Mouse (Mus musculus) hindbrain, embryonic 10.5 days (tissue): ENCODE data around the gene 4930407I10Rik. TPM values are rescaled to one million over a fixed set of nuclear protein-coding genes. Genes with fewer than 3 reads are reported as not detected.

Source experiments
- DNase-seq: peaks from one replicate; pipeline ENCODE4 v3.0.0-alpha.2; 2017; ENCODE audit warnings: low spot score
- H3K27ac ChIP-seq: fragments of 300-500 bp; sonication (generic); 2 replicates; pipeline ENCODE4 v1.5.1; 2016; ENCODE audit warnings: mild to moderate bottlenecking, moderate library complexity
- H3K27me3 ChIP-seq: fragments of 300-500 bp; sonication (generic); 2 replicates; pipeline ENCODE4 v1.6.1; 2016; ENCODE audit warnings: mild to moderate bottlenecking; ENCODE audit not compliant: poor library complexity, insufficient read depth, severe bottlenecking
- H3K36me3 ChIP-seq: fragments of 300-500 bp; sonication (generic); 2 replicates; pipeline ENCODE4 v1.6.1; 2016; ENCODE audit warnings: mild to moderate bottlenecking, moderate library complexity
- H3K4me1 ChIP-seq: fragments of 300-500 bp; sonication (generic); replicated peaks from 2 replicates; pipeline ENCODE4 v1.6.1; 2016; ENCODE audit warnings: mild to moderate bottlenecking
- H3K4me3 ChIP-seq: fragments of 300-500 bp; sonication (generic); 2 replicates; pipeline ENCODE4 v1.5.1; 2016; ENCODE audit warnings: mild to moderate bottlenecking, moderate library complexity
- H3K9me3 ChIP-seq: fragments of 300-500 bp; sonication (generic); 2 replicates; pipeline ENCODE4 v1.6.1; 2016; ENCODE audit warnings: mild to moderate bottlenecking, moderate library complexity
- WGBS: fragments of 180-500 bp; shearing (Covaris S2); methylation state at CpG from one replicate; pipeline ENCODE4 v1.1.7; 2016; 5-methylcytosine and 5-hydroxymethylcytosine counted together
- polyA plus RNA-seq: library from polyadenylated mRNA; unstranded; fragments of >200 nt; fragmentation: Nextera tagmentation; extraction: Ambion mirVana; gene quantifications from 2 replicates; pipeline ENCODE4 v1.2.1, GENCODE M21; 2016

Gene 4930407I10Rik
- polyA plus RNA-seq, 1 experiment from 2014 or later: not detected

- no peak overlapping the region for H3K27ac ChIP-seq
- no peak overlapping the region for H3K4me3 ChIP-seq
- H3K9me3 ChIP-seq: no peaks in the 10 kb centered on the region
- no peak for DNase-seq
- no peaks in the 10 kb centered on the region for H3K27me3 ChIP-seq
- H3K36me3 ChIP-seq: peaks cover 95% of the 10 kb centered on the region
- H3K4me1 ChIP-seq: no peaks in the 10 kb centered on the region
- 90% methylated on average over 7 of the region's 7 CpGs for WGBS
Observed at GRCm38 (mm10) chr15:82032386-82032785, 26.6 kb upstream of the 4930407I10Rik start.

DNA sequence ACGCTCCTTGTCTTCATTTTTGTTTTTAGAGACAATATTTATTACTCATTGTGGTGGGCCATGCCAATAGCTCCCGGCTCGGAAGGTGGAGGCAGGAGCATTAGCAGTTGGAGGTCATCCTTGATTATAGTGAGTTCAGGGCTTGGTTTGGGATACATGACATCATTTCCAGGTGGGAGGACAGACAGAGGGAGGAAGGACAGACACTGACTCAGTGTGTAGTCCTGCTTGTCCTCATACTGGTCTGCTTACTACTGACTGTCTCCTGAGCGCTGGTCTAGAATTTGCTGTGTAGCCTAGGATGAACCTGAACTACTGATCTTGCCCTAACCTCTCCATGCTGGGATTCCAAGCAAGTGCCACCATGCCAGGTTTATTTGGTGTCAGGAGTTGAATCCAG is 25.2 kb upstream of the 4930407I10Rik start, which contains the start of gene Desi1:
Gene Desi1 (minus strand): TSS at position 101 of the 400 bp plus-strand sequence.
- 94% methylated on average over 4 of the region's 4 CpGs for WGBS
- Histone ChIP-seq H3K27ac (no peak within 1 kb of the TSS), H3K4me3 (no peak within 1 kb of the TSS), H3K4me1 (no peaks in the 10 kb centered on the region), H3K9me3 (no peaks in the 10 kb centered on the region), H3K27me3 (no peaks in the 10 kb centered on the region), H3K36me3 (peaks cover 95% of the 10 kb centered on the region)
- no peak for DNase-seq

DNA sequence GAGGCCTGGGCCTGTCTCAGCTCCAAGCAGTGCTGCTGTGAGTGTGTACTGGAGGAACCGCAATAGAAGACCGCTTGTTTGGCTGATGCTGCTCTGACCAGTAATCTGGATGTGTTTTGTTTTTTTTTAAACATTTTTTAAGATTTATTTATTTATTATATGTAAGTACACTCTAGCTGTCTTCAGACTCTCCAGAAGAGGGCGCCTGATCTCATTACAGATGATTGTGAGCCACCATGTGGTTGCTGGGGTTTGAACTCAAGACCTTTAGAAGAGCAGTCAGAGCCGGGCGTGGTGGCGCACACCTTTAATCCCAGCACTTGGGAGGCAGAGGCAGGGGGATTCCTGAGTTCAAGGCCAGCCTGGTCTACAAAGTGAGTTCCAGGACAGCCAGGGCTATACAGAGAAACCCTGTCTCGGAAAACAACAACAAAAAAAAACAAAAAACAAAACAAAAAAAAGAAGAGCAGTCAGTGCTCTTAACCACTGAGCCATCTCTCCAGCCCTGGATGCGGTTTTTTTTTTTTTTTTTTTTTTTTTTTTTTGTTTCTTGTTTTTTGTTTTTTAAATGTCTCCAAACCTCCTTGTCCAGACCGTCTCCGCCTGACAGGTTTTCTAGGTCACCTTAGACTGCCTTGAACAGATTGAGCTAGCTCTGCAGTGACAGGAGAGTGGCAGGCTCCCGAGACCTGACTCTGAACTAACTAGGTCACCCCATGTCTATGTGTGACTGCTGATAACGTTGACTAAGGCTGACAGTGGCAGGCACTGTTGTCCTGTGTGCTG is 22.9 kb upstream of the 4930407I10Rik start:
- 85% methylated on average over 12 of the region's 12 CpGs for WGBS
- Histone ChIP-seq H3K9me3 (no peaks in the 10 kb centered on the region), H3K27me3 (no peaks in the 10 kb centered on the region), H3K27ac (no peak overlapping the region), H3K36me3 (peaks cover 95% of the 10 kb centered on the region), H3K4me1 (no peaks in the 10 kb centered on the region), H3K4me3 (no peak overlapping the region)
- DNase-seq: peak; percentile 8

GRCm38 (mm10) chr15:82040650-82041049 is 18.3 kb upstream of the 4930407I10Rik start:
- H3K9me3 ChIP-seq: no peaks in the 10 kb centered on the region
- H3K27me3 ChIP-seq: no peaks in the 10 kb centered on the region
- peak; percentile 30 for DNase-seq
- H3K27ac ChIP-seq: no peak overlapping the region
- no peak overlapping the region for H3K4me3 ChIP-seq
- 99% methylated on average over 1 of the region's 1 CpGs for WGBS
- H3K4me1 ChIP-seq: peaks cover 3% of the 10 kb centered on the region
- H3K36me3 ChIP-seq: peaks cover 78% of the 10 kb centered on the region

DNA sequence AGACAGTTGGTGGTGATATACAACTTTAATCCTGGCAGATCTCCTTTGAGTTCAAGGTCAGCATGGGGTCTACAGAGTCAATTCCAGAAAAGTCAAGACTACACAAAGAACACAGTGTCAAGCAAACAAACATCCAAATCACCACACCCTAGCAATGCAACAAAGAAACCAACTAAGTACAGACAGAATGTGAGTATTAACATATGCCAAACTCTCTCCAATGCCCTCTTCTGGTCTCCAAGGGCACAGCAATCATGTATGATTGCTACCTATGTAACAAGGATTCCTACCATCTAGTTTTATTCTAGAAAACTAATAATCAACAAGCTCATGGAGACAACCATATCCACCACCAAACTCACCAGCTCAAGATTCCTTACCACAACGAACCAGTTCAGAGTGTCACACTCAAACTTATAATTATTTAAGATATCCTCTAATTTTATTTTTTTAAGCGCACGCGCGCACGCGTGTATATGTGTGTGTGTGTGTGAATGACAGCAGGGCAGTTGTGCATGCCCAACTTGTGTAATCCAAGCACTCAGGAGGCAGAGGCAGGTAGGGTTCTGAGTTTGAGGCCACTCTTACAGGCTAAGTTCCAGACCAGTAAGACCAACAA is 14.7 kb upstream of the 4930407I10Rik start:
- no peak for DNase-seq
- H3K4me3 ChIP-seq: no peak overlapping the region
- H3K36me3 ChIP-seq: peaks cover 41% of the 10 kb centered on the region
- H3K9me3 ChIP-seq: no peaks in the 10 kb centered on the region
- peaks cover 17% of the 10 kb centered on the region for H3K4me1 ChIP-seq
- H3K27me3 ChIP-seq: no peaks in the 10 kb centered on the region
- WGBS: 96% methylated on average over 7 of the region's 7 CpGs
- H3K27ac ChIP-seq: no peak overlapping the region

- peak overlapping the region; percentile 95 for H3K27ac ChIP-seq
- DNase-seq: no peak
- peak overlapping the region; percentile 100 for H3K4me3 ChIP-seq
- 7% methylated on average over 26 of the region's 26 CpGs for WGBS
- H3K9me3 ChIP-seq: no peaks in the 10 kb centered on the region
- H3K36me3 ChIP-seq: peaks cover 22% of the 10 kb centered on the region
- H3K4me1 ChIP-seq: peaks cover 17% of the 10 kb centered on the region
- H3K27me3 ChIP-seq: no peaks in the 10 kb centered on the region
Observed at GRCm38 (mm10) chr15:82046246-82046891, 12.6 kb upstream of the 4930407I10Rik start.

- whole genome bisulfite sequencing: under 1% methylated on average over 74 of the region's 74 CpGs
- Histone ChIP-seq H3K36me3 (peaks cover 20% of the 10 kb centered on the region), H3K4me3 (peak within 1 kb of the TSS; percentile 100), H3K27me3 (no peaks in the 10 kb centered on the region), H3K9me3 (no peaks in the 10 kb centered on the region), H3K4me1 (peaks cover 17% of the 10 kb centered on the region), H3K27ac (peak within 1 kb of the TSS; percentile 95)
- DNase-seq: peak; percentile 92
Observed at GRCm38 (mm10) chr15:82047080-82047883, 11.7 kb upstream of the 4930407I10Rik start, which contains the start of gene Snu13. TSS of gene Snu13 (minus strand) at chr15:82047598.

GRCm38 (mm10) chr15:82052544-82052943 is 6.4 kb upstream of the 4930407I10Rik start:
- H3K9me3 ChIP-seq: no peaks in the 10 kb centered on the region
- DNase-seq: no peak
- H3K36me3 ChIP-seq: no peaks in the 10 kb centered on the region
- no peaks in the 10 kb centered on the region; the same call in 1 of the 2 replicates for H3K27me3 ChIP-seq
- no peak overlapping the region for H3K4me3 ChIP-seq
- H3K27ac ChIP-seq: no peak overlapping the region
- peaks cover 5% of the 10 kb centered on the region; the same call in 1 of the 2 replicates for H3K4me1 ChIP-seq
- WGBS: 70% methylated on average over 5 of the region's 5 CpGs

GRCm38 (mm10) chr15:82063909-82064308 is 5.0 kb downstream of the 4930407I10Rik start:
- Histone ChIP-seq H3K27ac (no peak overlapping the region), H3K27me3 (peaks cover 56% of the 10 kb centered on the region), H3K9me3 (no peaks in the 10 kb centered on the region), H3K4me3 (no peak overlapping the region), H3K36me3 (no peaks in the 10 kb centered on the region), H3K4me1 (no peaks in the 10 kb centered on the region)
- 71% methylated on average over 14 of the region's 14 CpGs for WGBS
- no peak for DNase-seq

- 0 out of 2 replicates have a peak, but pooled peaks cover 4% of the 10 kb centered on the region for H3K9me3 ChIP-seq
- WGBS: 21% methylated on average over 7 of the region's 7 CpGs
- H3K27me3 ChIP-seq: peaks cover 72% of the 10 kb centered on the region
- no peaks in the 10 kb centered on the region for H3K36me3 ChIP-seq
- H3K4me3 ChIP-seq: no peak overlapping the region
- peaks cover 6% of the 10 kb centered on the region for H3K4me1 ChIP-seq
- no peak overlapping the region for H3K27ac ChIP-seq
- peak; percentile 69 for DNase-seq
Observed at GRCm38 (mm10) chr15:82065511-82065910, 6.6 kb downstream of the 4930407I10Rik start.

DNA sequence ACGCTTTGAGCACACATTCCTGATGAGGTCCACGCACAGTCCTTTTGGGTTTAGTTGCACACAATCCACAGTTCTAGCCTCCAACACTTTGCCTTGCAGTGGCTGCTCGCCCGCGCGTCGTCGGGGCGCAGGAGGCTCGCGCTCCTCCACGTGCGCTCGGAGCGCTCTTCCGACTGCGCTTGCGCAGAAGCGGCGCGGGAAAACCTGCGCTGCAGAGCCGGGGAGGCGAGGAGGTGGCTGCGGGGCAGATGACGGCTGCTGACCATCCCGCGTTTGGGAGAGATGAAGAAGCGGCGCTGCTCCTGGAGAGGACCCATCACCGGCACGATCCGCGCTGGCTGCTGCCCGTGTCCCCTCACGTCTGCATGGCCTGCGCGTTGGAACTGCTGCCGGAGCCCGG is 10.9 kb downstream of the 4930407I10Rik start, which contains the start of gene Mei1:
Gene Mei1 (plus strand): TSS at position 99 of the 400 bp plus-strand sequence.
- no peak for DNase-seq
- 20% methylated on average over 40 of the region's 40 CpGs for WGBS

More for the DNA sequence above, 10.9 kb downstream of the 4930407I10Rik start, which contains the start of gene Mei1:
- no peak within 1 kb of the TSS for H3K27ac ChIP-seq
- H3K9me3 ChIP-seq: 0 out of 2 replicates have a peak, but pooled peaks cover 4% of the 10 kb centered on the region
- peak within 1 kb of the TSS; percentile 38 for H3K4me3 ChIP-seq
- no peaks in the 10 kb centered on the region for H3K36me3 ChIP-seq
- peaks cover 68% of the 10 kb centered on the region for H3K27me3 ChIP-seq
- H3K4me1 ChIP-seq: peaks cover 6% of the 10 kb centered on the region
